Comparison of ENCODE assay signal across 11 mouse cellular contexts in genomic region chr15:103009265-103010111, GRCm38 (mm10). TPM values are rescaled to one million over a fixed set of nuclear protein-coding genes. Genes with fewer than 3 reads are reported as not detected.
DNase-seq lines count a peak whose midpoint lies in the region; ATAC-seq lines count a peak whose summit lies in the region.
"Had no signal": no experiment of that assay in that cellular context is flagged by ENCODE, and none has a peak within 500 bp of the region (broad histone marks: within the 10 kb centered on the region; RNA-seq: fewer than 3 reads in every experiment).

No protein-coding gene starts in this region.

- ATAC-seq in neural tube, embryonic 11.5 days (ENCODE audit: insufficient read depth, low FRiP score, low TSS enrichment), result no peak
- ATAC-seq in limb, embryonic 11.5 days (ENCODE audit: insufficient number of reproducible peaks, low FRiP score, low TSS enrichment, low read depth), result no peak
- no peak for ATAC-seq in monocyte, adult 5-6 weeks (replicated peaks; ENCODE audit: insufficient number of reproducible peaks, low FRiP score, low TSS enrichment, poor library complexity, severe bottlenecking)
- ATAC-seq: inflammation-experienced regulatory T-cells, adult 6 months had no signal

- H3K27ac ChIP-seq in neural tube, embryonic 11.5 days (ENCODE audit: low read depth, low read length), result peak overlapping the region; percentile 97
- peak overlapping the region; percentile 91 for H3K27ac ChIP-seq in brown adipose tissue, adult 24 weeks (replicated peaks; ENCODE audit: low read depth, low read length)
- 0 out of 2 replicates have a peak overlapping the region, but pooled peaks have one; percentile 30 for H3K27ac ChIP-seq in limb, embryonic 11.5 days (replicated peaks; ENCODE audit: low read depth, low read length)

- H3K27me3 ChIP-seq in neural tube, embryonic 11.5 days (ENCODE audit: control insufficient read depth, insufficient read depth, low read length), result no peaks in the 10 kb centered on the region
- peaks cover 55% of the 10 kb centered on the region for H3K27me3 ChIP-seq in limb, embryonic 11.5 days (ENCODE audit: control insufficient read depth, insufficient read depth, low read length)

- under 1% methylated on average over 27 of the region's 27 CpGs for WGBS in neural tube, embryonic 11.5 days
- under 1% methylated on average over 27 of the region's 27 CpGs for WGBS in limb, embryonic 11.5 days

- H3K4me1 ChIP-seq in neural tube, embryonic 11.5 days (ENCODE audit: control insufficient read depth, insufficient read depth, low read length), result peaks cover 59% of the 10 kb centered on the region
- 0 out of 2 replicates have a peak, but pooled peaks cover 2% of the 10 kb centered on the region for H3K4me1 ChIP-seq in brown adipose tissue, adult 24 weeks (ENCODE audit: control insufficient read depth, insufficient read depth, insufficient read length, low read length)
- peaks cover 69% of the 10 kb centered on the region for H3K4me1 ChIP-seq in limb, embryonic 11.5 days (ENCODE audit: control insufficient read depth, insufficient read depth, low read length)

- H3K4me3 ChIP-seq in neural tube, embryonic 11.5 days (ENCODE audit: low read depth, low read length), result peak overlapping the region; percentile 62
- H3K4me3 ChIP-seq in brown adipose tissue, adult 24 weeks (ENCODE audit: insufficient read depth, low read depth, low read length), result peak overlapping the region; percentile 91
- peak overlapping the region; percentile 18 for H3K4me3 ChIP-seq in limb, embryonic 11.5 days (ENCODE audit: low read depth, low read length)

- DNase-seq in neural tube, embryonic 11.5 days (ENCODE audit: low spot score), result peak; percentile 59
- DNase-seq in neural tube, embryonic 10.5 days (ENCODE audit: extremely low spot score, low spot score), result no peak
- DNase-seq in limb, embryonic 11.5 days (ENCODE audit: low spot score), result no peak
- no peak for DNase-seq in MN1 (ENCODE audit: low spot score)
- no peak for DNase-seq in layer of hippocampus, adult 9-11 months
- DNase-seq: cerebellum, adult 18-20 months had no signal

- H3K9me3 ChIP-seq in neural tube, embryonic 11.5 days (ENCODE audit: control insufficient read depth, low read length), result no peaks in the 10 kb centered on the region
- no peaks in the 10 kb centered on the region for H3K9me3 ChIP-seq in limb, embryonic 11.5 days (ENCODE audit: control insufficient read depth, low read length)

- peak overlapping the region; percentile 95 for H3K9ac ChIP-seq in neural tube, embryonic 11.5 days (ENCODE audit: low read length)
- H3K9ac ChIP-seq in limb, embryonic 11.5 days (ENCODE audit: low read length), result peak overlapping the region; percentile 49; the same call in 1 of the 2 replicates

- peak overlapping the region; percentile 99 for H3K4me2 ChIP-seq in neural tube, embryonic 11.5 days (ENCODE audit: low read depth)
- H3K4me2 ChIP-seq in limb, embryonic 11.5 days (ENCODE audit: low read depth, severe bottlenecking), result peak overlapping the region; percentile 47

- H3K36me3 ChIP-seq in neural tube, embryonic 11.5 days (ENCODE audit: control insufficient read depth, insufficient read depth, low read length), result no peaks in the 10 kb centered on the region; the same call in 1 of the 2 replicates
- H3K36me3 ChIP-seq in limb, embryonic 11.5 days (ENCODE audit: control insufficient read depth, insufficient read depth, low read length), result no peaks in the 10 kb centered on the region

RNA-seq across cellular contexts. Expression of gene Hoxc4, which starts 9.2 kb away (rescaled TPM):
- polyA plus RNA-seq in neural tube, embryonic 11.5 days (2014; fragmentation: Nextera tagmentation; extraction: Ambion mirVana), result 62.6 and 67.3 TPM in 2 replicates
- polyA plus RNA-seq in brown adipose tissue, adult 24 weeks (2012; ENCODE audit: insufficient read depth, insufficient read length, missing spikeins), result 9.4 and 13.7 TPM in 2 replicates
- polyA plus RNA-seq in limb, embryonic 11.5 days (2014; fragmentation: Nextera tagmentation; extraction: Ambion mirVana), result 5.1 and 6.4 TPM in 2 replicates
- total RNA-seq in monocyte, adult 5-6 weeks (2017), result 0.57 TPM in 1 of 3 replicates, not detected in the others
- polyA plus RNA-seq: inflammation-experienced regulatory T-cells, adult 6 months; midbrain, postnatal 0 days had no signal

RNA-seq across cellular contexts. Expression of gene Hoxc6, which starts 11.4 kb away (rescaled TPM):
- 95.9 and 96.4 TPM in 2 replicates for polyA plus RNA-seq in neural tube, embryonic 11.5 days (2014; fragmentation: Nextera tagmentation; extraction: Ambion mirVana)
- polyA plus RNA-seq in brown adipose tissue, adult 24 weeks (2012; ENCODE audit: insufficient read depth, insufficient read length, missing spikeins), result 17.1 and 21.7 TPM in 2 replicates
- polyA plus RNA-seq in limb, embryonic 11.5 days (2014; fragmentation: Nextera tagmentation; extraction: Ambion mirVana), result 9.5 and 10.9 TPM in 2 replicates
- total RNA-seq in monocyte, adult 5-6 weeks (2017), result not detected in 3 replicates
- total RNA-seq: midbrain, postnatal 0 days had no signal
- polyA plus RNA-seq: inflammation-experienced regulatory T-cells, adult 6 months; midbrain, postnatal 0 days had no signal

RNA-seq across cellular contexts. Expression of gene Hoxc8, which starts 19.1 kb away (rescaled TPM):
- polyA plus RNA-seq in neural tube, embryonic 11.5 days (2014; fragmentation: Nextera tagmentation; extraction: Ambion mirVana), result 63.7 and 67.1 TPM in 2 replicates
- 8.9 and 9.8 TPM in 2 replicates for polyA plus RNA-seq in brown adipose tissue, adult 24 weeks (2012; ENCODE audit: insufficient read depth, insufficient read length, missing spikeins)
- polyA plus RNA-seq in limb, embryonic 11.5 days (2014; fragmentation: Nextera tagmentation; extraction: Ambion mirVana), result 4.6 and 4.8 TPM in 2 replicates
- not detected in 3 replicates for total RNA-seq in monocyte, adult 5-6 weeks (2017)
- total RNA-seq: midbrain, postnatal 0 days had no signal
- polyA plus RNA-seq: midbrain, postnatal 0 days had no signal

RNA-seq across cellular contexts. Expression of gene Hoxc9, which starts 33.2 kb away (rescaled TPM):
- polyA plus RNA-seq in neural tube, embryonic 11.5 days (2014; fragmentation: Nextera tagmentation; extraction: Ambion mirVana), result 36.1 and 40.0 TPM in 2 replicates
- polyA plus RNA-seq in brown adipose tissue, adult 24 weeks (2012; ENCODE audit: insufficient read depth, insufficient read length, missing spikeins), result not detected in 2 replicates
- polyA plus RNA-seq in limb, embryonic 11.5 days (2014; fragmentation: Nextera tagmentation; extraction: Ambion mirVana), result 4.4 and 6.1 TPM in 2 replicates
- total RNA-seq in monocyte, adult 5-6 weeks (2017), result not detected in 3 replicates
- total RNA-seq: midbrain, postnatal 0 days had no signal
- polyA plus RNA-seq: inflammation-experienced regulatory T-cells, adult 6 months; lung, embryonic 16.5 days; midbrain, postnatal 0 days had no signal

RNA-seq across cellular contexts. Expression of gene Hoxc5, which starts 42.2 kb away (rescaled TPM):
- polyA plus RNA-seq in neural tube, embryonic 11.5 days (2014; fragmentation: Nextera tagmentation; extraction: Ambion mirVana), result 36.3 and 37.3 TPM in 2 replicates
- polyA plus RNA-seq in brown adipose tissue, adult 24 weeks (2012; ENCODE audit: insufficient read depth, insufficient read length, missing spikeins), result 14.1 and 15.1 TPM in 2 replicates
- polyA plus RNA-seq in limb, embryonic 11.5 days (2014; fragmentation: Nextera tagmentation; extraction: Ambion mirVana), result 8.3 and 9.1 TPM in 2 replicates
- not detected in 3 replicates for total RNA-seq in monocyte, adult 5-6 weeks (2017)
- polyA plus RNA-seq: inflammation-experienced regulatory T-cells, adult 6 months; midbrain, postnatal 0 days had no signal

Comparison
In these comparisons a context has a peak if more than half of its experiments do, and no peak if none do; other contexts are left out.
1. H3K27ac ChIP-seq: peak in every context shown above with its lines; median percentile 97 in neural tube, embryonic 11.5 days; 91 in brown adipose tissue, adult 24 weeks; 30 in limb, embryonic 11.5 days.
2. H3K4me3 ChIP-seq: peak in every context shown above with its lines; median percentile 91 in brown adipose tissue, adult 24 weeks; 62 in neural tube, embryonic 11.5 days; 18 in limb, embryonic 11.5 days.